ENCODE assay signal across 20 mouse cellular contexts in the genomic region with DNA sequence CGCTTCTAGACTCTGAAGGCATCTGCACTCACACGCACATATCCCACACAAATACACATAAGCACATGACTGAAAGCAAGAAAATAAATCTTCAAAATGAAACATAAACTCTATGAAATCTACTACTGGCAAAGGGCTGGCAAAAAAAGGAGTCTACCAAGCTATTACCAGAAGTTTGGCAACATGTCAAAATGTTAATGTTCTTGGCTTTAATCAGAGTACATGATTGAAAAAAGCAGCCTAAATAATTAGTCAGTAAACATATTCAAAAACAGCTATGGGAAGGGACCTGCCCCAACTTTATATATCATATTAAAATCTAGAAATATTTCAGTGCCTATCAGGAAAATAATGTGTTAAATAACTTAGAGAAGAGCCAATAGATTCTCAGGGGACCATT.
DNase-seq lines count a peak whose midpoint lies in the region; ATAC-seq and TF ChIP-seq lines count a peak whose summit lies in the region.
"Had no signal": no experiment of that assay in that cellular context is flagged by ENCODE, and none has a peak within 500 bp of the region (broad histone marks: within the 10 kb centered on the region; RNA-seq: fewer than 3 reads in every experiment).

No protein-coding gene starts in this region.

- H3K9me3 ChIP-seq in forebrain, embryonic 16.5 days (ENCODE audit: control insufficient read depth, low read length): no peaks in the 10 kb centered on the region
- no peaks in the 10 kb centered on the region for H3K9me3 ChIP-seq in forebrain, embryonic 11.5 days (ENCODE audit: control insufficient read depth, low read length)
- H3K9me3 ChIP-seq: embryonic facial prominence, embryonic 13.5 days; embryonic facial prominence, embryonic 15.5 days; forebrain, embryonic 12.5 days; forebrain, embryonic 15.5 days had no signal

- no peaks in the 10 kb centered on the region for H3K36me3 ChIP-seq in forebrain, embryonic 16.5 days (ENCODE audit: control insufficient read depth, insufficient read depth)
- no peaks in the 10 kb centered on the region for H3K36me3 ChIP-seq in forebrain, embryonic 11.5 days (ENCODE audit: control insufficient read depth, insufficient read depth, low read length)
- H3K36me3 ChIP-seq: embryonic facial prominence, embryonic 13.5 days; embryonic facial prominence, embryonic 15.5 days; forebrain, embryonic 12.5 days; forebrain, embryonic 15.5 days had no signal

- no peak overlapping the region for H3K9ac ChIP-seq in forebrain, embryonic 16.5 days (replicated peaks; ENCODE audit: low read depth, low read length)
- no peak overlapping the region for H3K9ac ChIP-seq in forebrain, embryonic 11.5 days (ENCODE audit: low read length)
- H3K9ac ChIP-seq: embryonic facial prominence, embryonic 13.5 days; embryonic facial prominence, embryonic 15.5 days; forebrain, embryonic 12.5 days; forebrain, embryonic 15.5 days had no signal

- ATAC-seq in forebrain, embryonic 16.5 days: peak; percentile 61
- no peak for ATAC-seq in forebrain, embryonic 11.5 days (replicated peaks; ENCODE audit: low FRiP score)
- ATAC-seq: forebrain, embryonic 15.5 days had no signal

- 68% methylated on average over 2 of the region's 2 CpGs for WGBS in forebrain, embryonic 16.5 days
- WGBS in forebrain, embryonic 11.5 days: 92% methylated on average over 2 of the region's 2 CpGs

- TF ChIP-seq CTCF in layer of hippocampus, adult 2 months (conservative IDR thresholded peaks at IDR 0.05): no peak

- no peaks in the 10 kb centered on the region for H3K27me3 ChIP-seq in forebrain, embryonic 16.5 days (replicated peaks; ENCODE audit: control insufficient read depth, insufficient read depth, low read length)
- H3K27me3 ChIP-seq in forebrain, embryonic 11.5 days (ENCODE audit: control insufficient read depth, insufficient read depth, low read length): no peaks in the 10 kb centered on the region
- H3K27me3 ChIP-seq: embryonic facial prominence, embryonic 13.5 days; embryonic facial prominence, embryonic 15.5 days; forebrain, embryonic 12.5 days; forebrain, embryonic 15.5 days had no signal

- no peak for DNase-seq in forebrain, embryonic 11.5 days (ENCODE audit: low spot score)
- DNase-seq in layer of hippocampus, adult 2 months (ENCODE audit: low spot score in 2 of 2): no peak
- no peak for DNase-seq in layer of hippocampus, adult 8-10 months (ENCODE audit: low spot score in 2 of 2)
- DNase-seq in adrenal gland, postnatal 14 days: no peak
- DNase-seq: adrenal gland, adult 2 months; adrenal gland, postnatal 10 days; adrenal gland, postnatal 36 days; cerebellum, adult 11 months; cerebellum, adult 18-20 months; cerebellum, adult 8-10 months; cerebellum, adult 9-11 months; cerebellum, postnatal 14 days; cerebellum, postnatal 36 days; embryo, embryonic 11 days had no signal

- no peak overlapping the region for H3K4me3 ChIP-seq in forebrain, embryonic 16.5 days (replicated peaks; ENCODE audit: low read length)
- H3K4me3 ChIP-seq in forebrain, embryonic 11.5 days (ENCODE audit: low read depth, low read length): no peak overlapping the region
- no peak overlapping the region for H3K4me3 ChIP-seq in layer of hippocampus, adult 2 months
- H3K4me3 ChIP-seq: embryonic facial prominence, embryonic 13.5 days; embryonic facial prominence, embryonic 15.5 days; erythroblast, embryonic 14.5 days; forebrain, embryonic 12.5 days; forebrain, embryonic 15.5 days had no signal

- H3K27ac ChIP-seq in forebrain, embryonic 16.5 days (ENCODE audit: low read length): no peak overlapping the region
- no peak overlapping the region for H3K27ac ChIP-seq in forebrain, embryonic 11.5 days (ENCODE audit: low read depth, low read length)
- H3K27ac ChIP-seq in layer of hippocampus, adult 2 months: peak overlapping the region; percentile 20; the same call in 1 of the 2 replicates
- H3K27ac ChIP-seq: embryonic facial prominence, embryonic 13.5 days; embryonic facial prominence, embryonic 15.5 days; forebrain, embryonic 12.5 days; forebrain, embryonic 15.5 days had no signal

- no peak overlapping the region for H3K4me2 ChIP-seq in forebrain, embryonic 16.5 days (ENCODE audit: low read length)
- H3K4me2 ChIP-seq in forebrain, embryonic 11.5 days (ENCODE audit: low read depth, low read length, severe bottlenecking): no peak overlapping the region
- H3K4me2 ChIP-seq: embryonic facial prominence, embryonic 13.5 days; embryonic facial prominence, embryonic 15.5 days; forebrain, embryonic 12.5 days; forebrain, embryonic 15.5 days had no signal

- H3K4me1 ChIP-seq in forebrain, embryonic 16.5 days (replicated peaks; ENCODE audit: control insufficient read depth, insufficient read depth, low read length): no peaks in the 10 kb centered on the region
- H3K4me1 ChIP-seq in forebrain, embryonic 11.5 days (replicated peaks; ENCODE audit: control insufficient read depth, insufficient read depth, low read length): no peaks in the 10 kb centered on the region
- H3K4me1 ChIP-seq: embryonic facial prominence, embryonic 13.5 days; embryonic facial prominence, embryonic 15.5 days; forebrain, embryonic 12.5 days had no signal
